26 mouse cellular contexts compared by ENCODE assay signal in genomic region chr7:64739131-64739530, GRCm38 (mm10).
DNase-seq lines count a peak whose midpoint lies in the region; ATAC-seq lines count a peak whose summit lies in the region.
"Had no signal": no experiment of that assay in that cellular context is flagged by ENCODE, and none has a peak within 500 bp of the region (broad histone marks: within the 10 kb centered on the region; RNA-seq: fewer than 3 reads in every experiment).

No protein-coding gene starts in this region.

- 30% methylated on average over 11 of the region's 11 CpGs for WGBS in hindbrain, embryonic 10.5 days
- WGBS in hindbrain, embryonic 14.5 days: 12% methylated on average over 11 of the region's 11 CpGs
- WGBS in heart, embryonic 11.5 days (ENCODE audit: insufficient replicate concordance): 73% methylated on average over 11 of the region's 11 CpGs

- H3K4me3 ChIP-seq in hindbrain, embryonic 10.5 days: no peak overlapping the region
- H3K4me3 ChIP-seq in hindbrain, embryonic 14.5 days (replicated peaks; ENCODE audit: low read length): no peak overlapping the region
- H3K4me3 ChIP-seq in heart, embryonic 11.5 days (ENCODE audit: low read depth, low read length): no peak overlapping the region
- H3K4me3 ChIP-seq: embryonic facial prominence, embryonic 13.5 days; erythroblast, embryonic 14.5 days; hindbrain, embryonic 15.5 days; intestine, embryonic 15.5 days; layer of hippocampus, adult 2 months; midbrain, embryonic 12.5 days had no signal

- no peaks in the 10 kb centered on the region for H3K9me3 ChIP-seq in hindbrain, embryonic 10.5 days
- H3K9me3 ChIP-seq in hindbrain, embryonic 14.5 days (ENCODE audit: control insufficient read depth, low read length): no peaks in the 10 kb centered on the region
- no peaks in the 10 kb centered on the region for H3K9me3 ChIP-seq in heart, embryonic 11.5 days (replicated peaks; ENCODE audit: control insufficient read depth, low read length)
- H3K9me3 ChIP-seq: embryonic facial prominence, embryonic 13.5 days; hindbrain, embryonic 15.5 days; intestine, embryonic 15.5 days; midbrain, embryonic 12.5 days had no signal

- peak; percentile 36 for DNase-seq in hindbrain, embryonic 10.5 days (ENCODE audit: low spot score)
- no peak for DNase-seq in hindbrain, embryonic 14.5 days (ENCODE audit: low spot score)
- DNase-seq in ES-CJ7 (ENCODE audit: low read depth, low spot score): peak; percentile 15
- DNase-seq in embryo, embryonic 10.5 days (ENCODE audit: low spot score): peak; percentile 80
- peak; percentile 48 for DNase-seq in retina, embryonic 14.5 days (ENCODE audit: low spot score)
- no peak for DNase-seq in spleen, postnatal 36 days (ENCODE audit: low spot score in 2 of 2)
- DNase-seq: adrenal gland, postnatal 14 days; cerebellum, adult 9-11 months; gastrocnemius, postnatal 25 days; heart, adult 18-20 months; kidney, adult 8-10 months; kidney, postnatal 25 days; liver, postnatal 0 days had no signal

- peaks cover 21% of the 10 kb centered on the region for H3K36me3 ChIP-seq in hindbrain, embryonic 10.5 days
- H3K36me3 ChIP-seq in hindbrain, embryonic 14.5 days (replicated peaks; ENCODE audit: control insufficient read depth, insufficient read depth): peaks cover 28% of the 10 kb centered on the region
- no peaks in the 10 kb centered on the region for H3K36me3 ChIP-seq in heart, embryonic 11.5 days (ENCODE audit: control insufficient read depth, insufficient read depth, low read length)
- H3K36me3 ChIP-seq: embryonic facial prominence, embryonic 13.5 days; G1E; intestine, embryonic 15.5 days had no signal

- H3K9ac ChIP-seq in hindbrain, embryonic 14.5 days: no peak overlapping the region
- no peak overlapping the region for H3K9ac ChIP-seq in heart, embryonic 11.5 days (ENCODE audit: low read depth, low read length)
- H3K9ac ChIP-seq: embryonic facial prominence, embryonic 13.5 days; hindbrain, embryonic 15.5 days; intestine, embryonic 15.5 days; liver, postnatal 0 days; midbrain, embryonic 12.5 days had no signal

- peak overlapping the region; percentile 13; the same call in 1 of the 2 replicates for H3K27ac ChIP-seq in hindbrain, embryonic 10.5 days
- H3K27ac ChIP-seq in hindbrain, embryonic 14.5 days: no peak overlapping the region
- no peak overlapping the region for H3K27ac ChIP-seq in heart, embryonic 11.5 days (ENCODE audit: low read depth, low read length)
- H3K27ac ChIP-seq: embryonic facial prominence, embryonic 13.5 days; hindbrain, embryonic 15.5 days; intestine, embryonic 15.5 days; layer of hippocampus, adult 2 months; macrophage; midbrain, embryonic 12.5 days; stomach, postnatal 0 days had no signal

- ATAC-seq in hindbrain, embryonic 14.5 days (ENCODE audit: low FRiP score): no peak
- no peak for ATAC-seq in heart, embryonic 11.5 days (replicated peaks; ENCODE audit: insufficient number of reproducible peaks, low FRiP score, low TSS enrichment)
- ATAC-seq: CD4-positive, CD25-positive, alpha-beta regulatory T cell, adult 4 months; intestine, embryonic 15.5 days; liver, postnatal 0 days; lung, postnatal 0 days; Patski had no signal

- H3K4me2 ChIP-seq in hindbrain, embryonic 14.5 days (replicated peaks): no peak overlapping the region
- H3K4me2 ChIP-seq in heart, embryonic 11.5 days: no peak overlapping the region
- H3K4me2 ChIP-seq: embryonic facial prominence, embryonic 13.5 days; hindbrain, embryonic 15.5 days; intestine, embryonic 15.5 days; midbrain, embryonic 12.5 days had no signal

- H3K27me3 ChIP-seq in hindbrain, embryonic 10.5 days (ENCODE audit: insufficient read depth, poor library complexity, severe bottlenecking): peaks cover 22% of the 10 kb centered on the region
- H3K27me3 ChIP-seq in hindbrain, embryonic 14.5 days (ENCODE audit: control insufficient read depth, insufficient read depth, low read length): no peaks in the 10 kb centered on the region
- H3K27me3 ChIP-seq in heart, embryonic 11.5 days (ENCODE audit: control insufficient read depth, insufficient read depth, low read length): peaks cover 4% of the 10 kb centered on the region; the same call in 1 of the 2 replicates
- H3K27me3 ChIP-seq: embryonic facial prominence, embryonic 13.5 days; hindbrain, embryonic 15.5 days; intestine, embryonic 15.5 days; Patski had no signal

- H3K4me1 ChIP-seq in hindbrain, embryonic 10.5 days (replicated peaks): peaks cover 32% of the 10 kb centered on the region
- H3K4me1 ChIP-seq in hindbrain, embryonic 14.5 days (replicated peaks; ENCODE audit: control insufficient read depth, insufficient read depth, low read length): 0 out of 2 replicates have a peak, but pooled peaks cover 8% of the 10 kb centered on the region
- no peaks in the 10 kb centered on the region for H3K4me1 ChIP-seq in heart, embryonic 11.5 days (ENCODE audit: control insufficient read depth, insufficient read depth, low read length)
- H3K4me1 ChIP-seq: embryonic facial prominence, embryonic 13.5 days; intestine, embryonic 15.5 days had no signal

Comparison
In these comparisons a context has a peak if more than half of its experiments do, and no peak if none do; other contexts are left out.
1. DNase-seq: peak in hindbrain, embryonic 10.5 days (single experiment), ES-CJ7 (single experiment), embryo, embryonic 10.5 days (single experiment) and retina, embryonic 14.5 days (single experiment); none in hindbrain, embryonic 14.5 days (single experiment) and spleen, postnatal 36 days (0 of 2).